Mouse (Mus musculus): Measurements from ENCODE around the gene Cacfd1.

Cacfd1 gene

DNA sequence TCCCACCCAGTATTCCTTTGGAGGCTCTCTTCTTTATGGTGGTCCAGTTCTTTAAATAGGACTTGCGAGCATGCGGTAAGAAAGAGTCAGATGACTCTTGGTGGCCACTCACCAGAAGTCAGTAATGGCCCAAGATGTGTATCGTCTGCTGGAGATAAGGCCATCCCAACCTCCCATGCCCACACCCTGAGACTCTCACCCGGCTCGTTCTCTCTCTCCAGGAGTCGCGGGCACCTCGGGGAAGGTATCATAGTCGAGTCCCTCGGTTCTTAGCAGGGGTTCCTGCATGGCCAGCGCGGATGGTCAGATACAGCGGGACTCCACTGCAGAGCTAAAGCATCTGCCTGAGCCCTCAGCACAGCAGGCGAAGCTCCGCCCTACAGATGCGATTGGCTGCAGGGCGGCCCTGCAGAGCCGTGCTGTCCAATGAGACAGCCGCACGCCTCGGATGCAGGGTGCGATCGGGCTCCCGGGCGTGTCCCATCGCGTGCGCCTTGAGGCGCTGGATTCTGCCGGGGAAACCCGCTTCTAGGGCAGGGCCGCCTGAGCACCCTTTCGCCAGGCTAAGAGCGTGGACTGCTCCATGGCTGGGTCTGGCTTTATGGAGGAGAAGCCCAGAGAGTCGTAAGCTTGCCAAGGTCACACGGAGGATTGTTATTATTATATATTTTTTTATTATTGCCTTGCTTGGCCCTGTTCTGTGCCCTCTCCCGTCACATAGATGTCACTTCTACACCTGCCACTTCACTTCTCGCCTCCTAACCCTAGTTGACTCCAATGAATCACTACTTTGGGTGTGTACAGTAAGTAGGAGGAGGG, 18.1 kb downstream of the Cacfd1 start, which contains the start of gene Slc2a6:
Gene Slc2a6, minus strand, starts transcription at position 381 of the 819 bp plus-strand sequence.
- peak; percentile 89 for DNase-seq

DNA sequence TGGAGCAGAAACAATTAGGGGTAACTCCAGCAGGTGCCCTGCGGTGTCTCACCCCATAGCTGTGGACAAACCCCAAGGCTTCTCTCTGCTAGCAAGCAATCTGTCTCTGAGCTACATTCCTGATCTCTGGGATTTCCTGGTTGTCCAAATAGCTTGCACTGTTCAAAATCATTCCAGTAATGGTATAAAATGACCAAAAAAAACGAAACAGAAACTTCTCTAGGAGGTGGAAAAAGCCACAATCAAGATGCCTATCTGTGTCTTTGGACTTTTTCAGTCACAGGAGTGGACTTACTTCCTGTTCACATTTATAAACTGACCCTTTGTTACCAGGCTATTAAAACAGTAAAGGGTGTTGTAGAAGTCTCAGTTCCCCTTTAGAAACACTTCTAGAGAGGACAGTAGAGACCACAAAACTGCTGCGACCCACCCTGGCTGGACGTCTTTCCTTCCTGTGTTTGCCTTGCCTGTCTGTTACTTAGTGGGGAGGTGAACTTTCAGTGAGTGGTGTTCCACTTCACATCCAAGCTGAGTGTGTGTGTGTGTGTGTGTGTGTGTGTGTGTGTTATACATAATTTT, 18.8 kb downstream of the Cacfd1 start:
- no peak for DNase-seq

DNA sequence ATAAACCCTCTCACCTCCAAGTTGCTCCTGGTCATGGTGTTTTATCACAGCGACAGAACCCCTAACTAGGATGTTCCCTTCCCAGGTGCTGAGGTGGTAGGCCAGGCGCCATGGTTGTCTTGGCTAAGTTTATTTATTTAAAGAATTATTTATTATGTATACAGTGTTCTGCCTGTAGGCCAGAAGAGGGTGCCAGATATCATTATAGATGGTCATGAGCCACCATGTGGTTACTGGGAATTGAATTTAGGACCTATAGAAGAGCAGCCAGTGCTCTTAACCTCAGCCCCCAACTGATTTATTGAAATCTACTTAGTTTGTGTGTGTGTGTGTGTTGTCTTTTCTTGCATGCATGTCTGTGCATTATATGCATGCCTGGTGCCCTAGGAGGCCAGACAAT, 22.6 kb downstream of the Cacfd1 start:
- no peak for DNase-seq

DNA sequence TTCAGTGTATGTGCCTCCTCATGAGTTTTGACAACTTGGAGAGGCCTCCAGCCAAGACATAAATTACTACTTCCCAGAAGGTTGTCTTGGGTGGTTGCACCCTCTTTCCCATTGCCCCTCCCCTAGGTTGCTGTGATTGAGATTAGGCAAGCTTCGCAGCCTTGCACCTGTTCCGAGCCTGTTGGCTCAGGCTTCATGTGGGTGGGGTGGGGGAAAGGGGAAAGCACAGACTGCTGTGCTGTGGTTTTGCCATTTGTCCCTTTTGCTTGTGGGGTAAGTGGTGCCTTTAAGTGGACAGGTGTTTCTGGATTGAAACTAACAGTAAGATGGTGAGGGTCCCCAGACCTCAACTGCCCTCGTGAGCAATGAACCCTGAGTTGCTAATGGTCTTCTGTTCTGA, 26.3 kb downstream of the Cacfd1 start:
- DNase-seq: peak; percentile 4

DNA sequence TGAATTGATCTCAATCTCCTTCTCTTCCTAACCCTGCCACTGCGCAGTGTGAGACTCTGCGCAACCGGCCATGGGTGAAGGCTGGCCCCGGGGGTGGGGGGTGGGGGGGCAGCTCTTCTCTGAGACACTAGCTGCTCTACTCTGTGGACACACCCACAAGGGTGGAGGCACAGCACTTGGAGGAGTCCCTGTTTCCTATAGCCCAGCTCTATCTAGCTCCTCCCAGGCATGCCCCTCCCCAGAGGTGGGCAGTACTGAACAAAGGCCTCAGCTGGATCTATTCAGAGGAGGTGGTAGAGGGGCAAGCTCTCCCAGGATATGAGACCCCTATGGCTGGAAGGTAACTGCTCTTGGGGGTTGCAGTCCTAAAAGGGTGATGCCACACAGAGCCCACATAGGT, 27.3 kb downstream of the Cacfd1 start:
- DNase-seq: peak; percentile 8

DNA sequence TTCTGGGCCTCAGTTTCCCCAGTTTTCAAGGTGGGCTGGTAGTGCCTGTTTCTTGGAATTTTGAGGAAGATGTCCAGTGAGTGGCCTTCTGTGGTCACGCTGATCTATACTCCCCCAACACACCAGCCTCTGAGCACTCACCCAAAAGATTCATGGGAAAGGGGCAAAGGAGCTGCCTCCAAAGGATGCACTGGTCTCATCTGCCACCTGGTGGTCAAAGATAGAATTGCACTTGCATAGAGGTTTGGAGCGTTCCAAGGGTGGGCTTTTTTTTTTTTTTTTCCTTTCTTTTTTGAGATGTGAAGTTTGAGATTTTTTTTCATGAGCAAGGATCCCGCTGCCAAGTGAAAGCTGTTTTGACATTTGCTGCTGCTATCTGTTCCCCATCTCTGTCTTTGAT, 28.9 kb downstream of the Cacfd1 start:
- peak; percentile 86 for DNase-seq

DNA sequence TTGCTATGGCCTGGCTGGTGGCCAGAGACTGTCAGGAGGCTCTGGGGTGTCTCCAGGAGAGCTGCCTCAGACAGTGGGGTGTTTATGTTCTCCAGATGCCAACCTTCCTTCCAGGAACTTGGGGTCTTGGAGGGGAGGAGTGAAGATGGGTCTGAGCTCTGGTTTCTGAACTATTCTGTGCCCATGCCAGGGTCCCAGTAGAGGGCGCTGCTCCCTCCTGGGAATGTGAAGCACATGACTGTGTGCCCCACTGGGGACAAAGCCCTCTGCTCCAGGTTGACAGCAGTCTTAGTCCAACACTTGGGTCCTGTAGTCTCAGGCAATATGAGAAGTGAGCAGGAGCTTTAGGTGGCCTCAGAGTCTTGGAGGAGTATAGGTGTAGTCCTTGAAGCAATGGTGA, 29.6 kb downstream of the Cacfd1 start:
- peak; percentile 77 for DNase-seq

DNA sequence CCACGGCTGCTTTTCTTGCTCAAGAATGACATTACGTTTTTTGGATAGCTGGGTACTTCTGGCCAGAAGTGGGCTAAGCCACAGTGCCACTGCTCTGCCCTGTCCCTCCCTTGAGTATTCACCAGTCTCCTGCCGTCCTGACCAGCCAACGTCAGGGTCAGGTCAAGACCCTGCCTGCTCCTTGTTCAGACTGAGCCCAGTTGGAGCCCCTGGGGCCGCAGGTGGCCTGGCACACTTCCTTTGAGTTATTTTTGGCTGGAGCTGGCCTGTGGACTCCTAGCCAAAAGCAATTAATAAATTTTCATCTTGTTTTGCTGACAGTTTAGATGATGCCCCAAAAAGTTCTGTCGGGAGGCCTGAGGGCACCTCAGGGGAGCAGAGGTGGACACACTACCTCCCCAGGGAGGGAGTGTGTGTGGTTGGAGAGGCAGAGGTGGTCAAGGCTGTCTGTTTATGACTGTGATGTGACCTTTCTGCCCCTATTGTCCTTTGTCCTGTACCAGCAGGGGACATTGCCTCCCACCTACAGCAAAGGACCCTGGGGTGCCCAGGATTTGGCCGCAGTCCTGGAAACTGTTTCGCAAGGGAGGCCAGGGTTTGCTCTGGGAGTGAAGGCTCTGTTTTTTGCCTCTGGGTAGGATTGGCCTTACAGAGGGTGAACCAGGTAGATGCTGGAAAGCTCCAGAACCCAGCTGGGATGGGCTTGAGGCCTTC, 32.6 kb downstream of the Cacfd1 start:
- peak; percentile 7 for DNase-seq

DNA sequence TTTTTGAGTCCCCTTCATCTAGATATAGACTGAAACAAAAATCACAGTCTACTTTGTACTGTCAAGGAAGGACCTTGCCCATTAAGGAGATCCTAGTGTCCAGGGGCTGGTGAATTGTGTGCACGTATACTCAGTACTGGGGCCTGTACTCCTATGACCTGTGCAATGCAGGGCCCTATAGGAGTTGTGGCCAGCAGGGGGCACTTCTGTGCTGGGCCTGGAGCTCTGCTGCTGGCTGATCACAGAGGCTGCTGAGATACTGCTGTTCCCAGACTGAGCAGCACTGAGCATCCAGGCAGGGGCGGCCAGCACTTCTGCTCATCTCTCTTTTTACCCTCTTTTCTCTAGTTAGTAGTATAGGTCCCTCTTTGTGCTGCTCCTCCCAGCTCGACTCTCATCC, 33.7 kb downstream of the Cacfd1 start:
- peak; percentile 96 for DNase-seq

DNA sequence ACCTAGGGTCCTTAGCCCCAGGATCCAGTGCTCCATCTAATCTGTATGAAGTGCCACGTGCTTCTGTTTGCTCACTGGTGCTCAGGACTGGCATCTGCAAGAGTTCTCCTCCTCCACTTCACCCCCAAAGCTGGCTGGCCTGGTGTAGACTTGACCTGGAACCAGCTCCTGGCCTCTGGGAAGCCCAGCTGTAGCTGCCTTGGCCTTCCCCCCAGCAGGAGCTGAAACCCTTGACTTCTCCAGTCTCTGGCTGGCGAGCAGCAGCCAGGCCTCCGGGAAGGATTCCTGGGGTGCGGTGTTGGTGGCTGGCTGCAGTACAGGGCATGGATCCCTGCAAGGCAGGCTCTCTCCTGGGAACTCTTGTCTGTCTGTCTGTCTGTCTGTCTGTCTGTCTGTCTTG, 34.4 kb downstream of the Cacfd1 start:
- peak; percentile 11 for DNase-seq

DNA sequence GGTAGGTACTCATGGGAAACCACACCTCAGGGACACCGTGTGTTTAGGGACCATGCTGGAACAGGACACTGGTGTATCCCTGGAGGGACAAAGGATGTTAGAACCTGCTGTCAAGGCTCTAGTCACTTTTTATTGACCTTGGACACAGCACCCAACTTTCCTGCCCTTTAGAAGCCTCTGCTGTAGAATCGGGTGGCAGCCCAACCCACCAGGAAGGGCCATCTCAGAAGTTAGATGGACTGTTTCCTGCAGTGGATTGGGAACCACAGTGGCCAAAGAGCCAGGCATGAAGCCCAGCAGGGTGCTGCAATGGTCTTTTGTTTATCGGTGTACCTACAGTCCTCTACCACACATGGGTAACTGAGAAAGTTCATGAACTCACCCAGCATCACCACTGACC, 34.9 kb downstream of the Cacfd1 start:
- DNase-seq: peak; percentile 4

DNA sequence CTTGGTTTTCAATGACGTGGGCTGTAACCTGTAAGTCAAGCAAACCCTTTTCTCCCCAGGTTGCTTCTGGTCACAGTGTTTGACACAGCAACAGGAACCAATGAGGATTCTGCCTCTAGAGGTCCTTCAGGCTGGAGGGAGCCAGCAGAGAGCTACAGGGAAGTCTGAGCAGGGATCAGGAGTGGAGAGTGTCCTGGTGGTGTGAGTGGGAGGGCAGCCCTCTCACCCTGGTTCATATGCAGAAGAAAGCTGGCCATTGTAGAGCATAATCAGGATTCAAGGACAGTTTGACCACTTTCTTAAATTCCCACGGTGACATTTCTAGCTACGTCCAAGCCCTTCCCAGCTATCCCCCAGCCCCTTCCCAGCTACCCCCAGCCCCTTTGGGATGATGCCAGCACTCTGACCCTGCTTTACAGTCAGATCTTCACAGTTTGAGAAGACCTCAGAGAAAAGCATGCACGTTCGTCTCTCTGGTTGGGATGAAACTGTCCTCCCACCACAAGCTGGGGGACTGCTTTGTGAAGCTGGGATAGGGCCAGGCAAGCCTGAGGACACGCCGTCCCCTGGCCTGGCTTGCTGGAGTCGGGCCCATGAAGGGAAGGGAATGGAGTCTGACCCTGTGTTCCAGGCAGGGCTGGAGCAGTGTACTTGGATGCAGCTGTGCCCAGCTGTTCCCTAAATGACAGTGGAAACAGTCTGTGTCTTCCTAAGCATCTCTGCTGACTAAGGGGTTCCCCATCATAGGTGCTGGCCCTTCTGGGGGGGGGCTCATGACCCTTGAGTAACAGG, 36.4 kb downstream of the Cacfd1 start:
- peak; percentile 5 for DNase-seq

DNA sequence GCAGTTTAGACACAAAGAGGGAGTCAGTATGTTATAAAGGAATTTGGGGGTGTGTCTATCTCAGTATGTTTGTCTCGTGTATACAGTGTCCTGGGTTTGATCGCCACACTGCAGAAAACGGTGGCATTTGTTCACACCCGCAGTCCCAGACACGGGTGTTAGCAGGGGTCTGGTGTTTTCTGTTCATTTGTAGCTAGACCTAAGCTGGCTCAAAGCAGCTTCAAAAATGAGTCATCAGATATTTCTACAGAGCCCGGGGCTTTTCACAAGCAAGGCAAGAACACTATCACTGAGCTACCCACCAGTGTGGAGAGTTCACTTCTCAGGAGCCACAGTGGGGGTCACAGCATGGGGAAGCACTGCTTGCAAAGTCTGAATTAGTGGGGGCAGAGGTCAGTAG, 39.7 kb downstream of the Cacfd1 start:
- peak; percentile 3 for DNase-seq

DNA sequence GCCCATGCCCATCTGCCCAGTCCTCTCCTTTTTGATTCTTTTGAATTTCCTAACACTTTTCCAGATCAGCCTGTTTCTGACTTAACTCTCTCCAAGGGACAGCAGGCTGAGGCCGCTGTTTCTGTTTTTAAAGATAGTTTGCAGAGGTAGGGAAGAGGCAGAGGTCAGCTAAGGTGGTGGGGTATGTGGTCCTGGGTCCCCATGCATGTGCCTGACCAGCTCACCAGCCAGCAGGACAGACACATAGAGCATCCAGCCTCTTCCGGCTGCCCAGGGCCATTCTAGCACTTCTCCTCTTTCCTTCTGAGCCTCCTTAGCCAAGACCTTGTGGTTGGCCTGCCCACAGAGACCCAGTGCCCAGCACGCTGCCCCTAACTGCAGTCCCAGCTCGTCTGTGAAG, 48.5 kb downstream of the Cacfd1 start:
- DNase-seq: no peak

DNA sequence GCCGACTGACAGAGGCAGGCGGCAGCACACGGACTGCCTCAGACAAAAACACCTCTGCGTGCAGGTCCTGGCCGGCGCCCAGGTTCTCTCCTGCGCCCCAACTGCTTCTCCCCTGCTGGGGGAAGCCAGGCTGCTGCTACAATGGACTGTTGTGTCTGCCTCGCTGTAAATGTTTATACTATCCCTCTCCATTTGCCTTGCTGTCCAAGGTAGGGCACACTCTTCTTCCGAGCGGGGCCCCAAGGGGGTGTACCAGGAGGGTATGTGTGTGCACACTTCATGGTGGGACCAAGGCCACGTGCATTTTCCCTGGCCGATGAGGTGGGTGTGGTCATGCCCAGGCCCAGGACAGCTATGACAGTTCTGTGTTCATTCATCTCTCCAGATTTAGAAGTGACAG, 49.0 kb downstream of the Cacfd1 start:
- no peak for DNase-seq

DNA sequence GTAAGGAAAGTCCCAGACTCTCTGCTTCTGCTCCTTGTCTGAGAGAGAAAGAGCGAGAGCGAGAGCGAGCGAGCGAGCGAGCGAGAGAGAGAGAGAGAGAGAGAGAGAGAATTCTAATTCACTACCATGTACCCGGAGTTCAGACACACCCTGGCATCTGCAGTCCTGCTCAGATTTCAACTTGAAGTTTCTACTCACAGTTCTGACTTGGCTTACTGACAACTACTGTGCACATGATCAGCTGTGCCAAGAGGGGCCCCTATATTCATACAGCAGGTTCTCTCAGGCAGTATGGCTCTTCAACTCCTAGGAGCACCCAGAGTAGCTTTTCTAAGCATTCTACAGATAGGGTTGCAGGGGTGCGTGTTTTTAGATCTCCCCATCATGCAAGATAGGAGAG, 49.5 kb downstream of the Cacfd1 start:
- no peak for DNase-seq

DNA sequence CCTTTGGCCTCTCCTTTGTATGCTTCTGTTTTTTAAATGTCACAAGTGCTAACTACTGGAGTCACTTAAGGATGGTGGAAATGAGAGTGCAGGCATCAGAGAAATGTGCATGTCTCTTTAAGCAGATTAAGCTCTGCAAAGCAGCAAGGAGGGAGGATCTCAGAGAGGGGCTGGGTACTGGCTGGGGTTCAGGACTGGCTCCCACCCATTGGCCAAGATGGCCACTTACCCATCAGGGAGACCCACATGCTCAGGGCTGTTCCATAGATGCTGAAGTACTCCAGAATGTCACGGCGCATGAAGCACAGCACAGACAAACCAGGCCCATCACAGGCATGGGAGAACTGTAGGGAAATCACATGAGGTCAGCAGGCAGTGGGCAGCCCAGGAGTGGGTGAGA, 57.4 kb downstream of the Cacfd1 start:
- DNase-seq: no peak

DNA sequence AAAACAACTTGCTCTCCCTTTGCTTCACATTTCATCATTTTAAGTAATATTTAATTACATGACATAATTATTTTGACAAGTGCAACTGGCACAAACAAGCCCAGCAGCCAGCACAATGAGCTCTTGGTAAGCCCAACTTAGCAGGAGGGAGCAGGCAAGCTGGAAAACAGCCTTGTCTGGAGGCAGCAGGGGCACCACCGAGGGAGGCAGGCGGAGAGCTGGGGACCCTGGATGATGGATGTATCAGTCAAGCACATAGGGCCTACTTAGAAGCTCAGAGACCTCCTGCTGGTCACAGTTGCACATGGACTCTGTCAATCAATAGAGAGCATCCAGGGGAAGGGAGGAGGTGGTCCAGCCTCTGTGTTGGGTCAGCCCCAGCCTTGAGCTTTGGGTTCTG, 58.3 kb downstream of the Cacfd1 start:
- no peak for DNase-seq

DNA sequence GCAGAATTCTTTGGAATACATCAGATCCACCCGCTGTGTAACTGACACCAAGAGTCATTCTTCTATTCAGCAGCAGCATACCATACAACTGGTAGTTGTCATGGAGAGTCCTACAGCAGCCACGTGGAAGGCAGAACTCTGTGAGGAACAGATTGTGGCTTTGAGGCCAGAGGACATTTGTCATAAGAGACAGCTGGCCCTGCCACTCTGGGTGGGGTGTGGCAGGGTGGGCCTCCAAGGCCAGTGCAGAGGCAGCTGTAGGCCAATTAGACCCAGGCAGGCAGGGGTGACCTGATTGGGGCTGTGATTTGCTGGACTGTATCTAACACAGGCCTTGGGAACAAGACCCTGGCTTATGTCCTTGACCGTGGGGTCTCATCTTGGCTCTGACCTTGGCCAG, 59.9 kb downstream of the Cacfd1 start:
- DNase-seq: no peak

DNA sequence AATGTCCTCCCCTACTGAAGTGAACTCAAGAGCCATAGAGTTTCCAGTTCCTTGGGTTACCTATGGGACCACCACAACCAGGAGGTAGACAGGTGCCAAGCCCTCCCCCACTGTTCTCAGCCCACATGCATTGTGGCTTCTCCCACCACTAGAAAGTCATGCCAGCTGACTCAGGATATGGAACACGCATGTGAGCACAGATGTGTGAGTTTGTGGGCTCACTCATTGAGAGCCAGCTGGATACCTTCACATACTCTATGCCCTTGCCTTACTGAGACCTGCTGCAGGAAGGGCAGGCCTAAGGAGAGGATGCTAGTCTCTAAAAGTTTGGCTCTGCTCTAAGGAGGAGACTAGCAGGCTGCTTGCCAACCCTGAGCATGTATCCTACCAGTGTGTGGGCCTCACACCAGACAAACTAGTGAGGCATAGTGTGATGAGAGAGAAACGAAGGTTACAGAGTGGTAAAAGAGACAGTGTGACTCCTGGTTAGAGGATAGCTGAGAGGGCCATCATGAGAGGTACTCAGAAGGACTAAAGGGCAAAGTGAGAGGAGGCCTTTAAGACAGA, 60.6 kb downstream of the Cacfd1 start:
- peak; percentile 65 for DNase-seq

All from thymus, postnatal 4 days (tissue).